Mouse (Mus musculus): ENCODE results near the gene Spata3. TPM values are rescaled to one million over a fixed set of nuclear protein-coding genes. Genes with fewer than 3 reads are reported as not detected.
A peak's percentile ranks its signal among the peaks of the same experiment; 100 is the strongest.
"Not testable (repeated sequence)": the region's sequence is repeated elsewhere in the genome, so short reads cannot be mapped to it uniquely, and the experiment has no call there.

The Spata3 gene
- polyA plus RNA-seq (2015; fragmentation: Nextera tagmentation; extraction: Ambion mirVana): 0.23 and 0.35 TPM in 2 replicates

DNA sequence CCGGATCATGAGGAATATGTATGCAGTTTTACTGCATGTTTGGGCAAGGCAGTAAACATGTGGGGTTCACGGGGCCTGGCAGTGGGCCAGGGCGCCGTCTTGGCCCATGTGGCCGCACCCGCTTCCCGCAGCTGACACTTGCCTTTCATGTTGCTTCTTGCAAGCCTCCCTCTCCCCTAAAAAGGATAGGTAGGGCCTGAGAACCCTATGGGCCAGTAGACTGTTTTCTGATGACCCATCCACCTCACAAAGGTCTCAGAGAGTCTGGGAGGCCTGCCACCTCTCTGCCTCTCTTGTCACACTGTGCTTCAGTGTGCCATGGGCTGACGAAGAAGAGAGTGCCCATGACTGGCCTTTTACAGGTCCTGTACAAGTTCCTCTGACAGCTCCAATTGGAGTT lies at the start of gene Spata3:
Spata3 (plus strand) TSS at position 301 of the 400 bp plus-strand sequence.
- WGBS: 95% methylated on average over 8 of the region's 8 CpGs
- ATAC-seq (ENCODE audit: low FRiP score): no peak
- H3K4me1 ChIP-seq (replicated peaks): peaks cover 4% of the 10 kb centered on the region

GRCm38 (mm10) chr1:85969081-85969480 lies 47.5 kb upstream of the Spata3 start:
- H3K36me3 ChIP-seq: no peaks in the 10 kb centered on the region
- no peak overlapping the region for H3K4me3 ChIP-seq
- ATAC-seq (ENCODE audit: low FRiP score): peak; percentile 76
- H3K4me1 ChIP-seq (replicated peaks): no peaks in the 10 kb centered on the region
- H3K9ac ChIP-seq: no peak overlapping the region
- no peaks in the 10 kb centered on the region for H3K9me3 ChIP-seq
- H3K27ac ChIP-seq: peak overlapping the region; percentile 67
- no peaks in the 10 kb centered on the region for H3K27me3 ChIP-seq
- H3K4me2 ChIP-seq: no peak overlapping the region
- 71% methylated on average over 1 of the region's 1 CpGs for WGBS

More for the DNA sequence above, at the start of gene Spata3:
- Histone ChIP-seq H3K9me3 (no peaks in the 10 kb centered on the region), H3K4me2 (no peak within 1 kb of the TSS), H3K9ac (no peak within 1 kb of the TSS), H3K4me3 (no peak within 1 kb of the TSS), H3K27ac (no peak within 1 kb of the TSS), H3K27me3 (peaks cover 44% of the 10 kb centered on the region), H3K36me3 (no peaks in the 10 kb centered on the region)

- Histone ChIP-seq H3K4me1 (replicated peaks) (no peaks in the 10 kb centered on the region), H3K4me3 (no peak overlapping the region), H3K4me2 (no peak overlapping the region), H3K9ac (no peak overlapping the region), H3K36me3 (no peaks in the 10 kb centered on the region), H3K27ac (peak overlapping the region; percentile 67), H3K9me3 (no peaks in the 10 kb centered on the region), H3K27me3 (no peaks in the 10 kb centered on the region)
- 71% methylated on average over 1 of the region's 1 CpGs for WGBS
- ATAC-seq (ENCODE audit: low FRiP score): peak; percentile 81
Measured at GRCm38 (mm10) chr1:85969519-85969918, 47.1 kb upstream of the Spata3 start.

DNA sequence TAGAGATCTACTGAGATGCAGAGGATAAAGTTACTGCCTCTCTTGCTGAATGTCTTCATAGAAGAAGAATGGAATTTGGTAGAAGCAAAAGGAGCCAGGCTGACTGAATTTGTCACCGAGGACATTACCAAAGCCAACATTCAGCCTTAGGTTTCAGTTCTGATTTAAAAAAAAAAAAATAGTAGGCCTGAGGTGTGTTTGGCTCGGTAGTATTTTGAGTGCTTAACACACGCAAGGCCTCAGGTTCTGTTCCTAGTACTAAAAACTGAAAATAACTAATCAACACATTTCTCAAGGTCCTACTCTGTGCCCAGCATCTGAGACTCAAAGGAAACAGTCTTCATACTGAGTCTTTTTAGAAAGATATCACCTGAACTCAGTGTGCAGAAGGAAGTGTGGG lies 45.5 kb upstream of the Spata3 start:
- H3K4me2 ChIP-seq: no peak overlapping the region
- H3K9ac ChIP-seq: no peak overlapping the region
- H3K27me3 ChIP-seq: no peaks in the 10 kb centered on the region
- H3K27ac ChIP-seq: no peak overlapping the region
- 92% methylated on average over 3 of the region's 3 CpGs for WGBS
- ATAC-seq (ENCODE audit: low FRiP score): no peak
- no peaks in the 10 kb centered on the region for H3K36me3 ChIP-seq
- no peak overlapping the region for H3K4me3 ChIP-seq
- H3K9me3 ChIP-seq: no peaks in the 10 kb centered on the region
- no peaks in the 10 kb centered on the region for H3K4me1 ChIP-seq (replicated peaks)

DNA sequence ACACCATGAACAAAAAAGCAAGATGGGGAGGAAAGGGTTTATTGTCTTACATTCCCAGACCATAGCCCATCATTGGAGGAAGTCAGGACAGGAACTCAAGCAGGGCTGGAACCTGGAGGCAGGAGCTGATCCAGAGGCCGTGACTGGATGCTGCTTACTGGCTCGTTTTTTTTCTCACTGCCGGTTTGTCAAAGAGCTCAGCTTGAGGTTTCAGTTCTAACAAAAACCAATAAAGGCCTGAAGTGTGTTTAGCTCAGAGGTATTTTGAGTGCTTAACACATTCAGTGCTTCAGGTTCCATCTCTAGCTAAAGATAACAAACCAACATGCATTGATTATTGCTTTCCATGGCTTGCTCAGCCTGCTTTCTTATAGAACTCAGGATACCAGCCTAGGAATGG lies 44.3 kb upstream of the Spata3 start:
- Histone ChIP-seq H3K27ac (no peak overlapping the region), H3K27me3 (no peaks in the 10 kb centered on the region), H3K9ac (no peak overlapping the region), H3K36me3 (no peaks in the 10 kb centered on the region), H3K4me1 (replicated peaks) (no peaks in the 10 kb centered on the region), H3K4me3 (no peak overlapping the region), H3K4me2 (no peak overlapping the region), H3K9me3 (no peaks in the 10 kb centered on the region)
- 68% methylated on average over 3 of the region's 3 CpGs for WGBS
- ATAC-seq (ENCODE audit: low FRiP score): no peak

DNA sequence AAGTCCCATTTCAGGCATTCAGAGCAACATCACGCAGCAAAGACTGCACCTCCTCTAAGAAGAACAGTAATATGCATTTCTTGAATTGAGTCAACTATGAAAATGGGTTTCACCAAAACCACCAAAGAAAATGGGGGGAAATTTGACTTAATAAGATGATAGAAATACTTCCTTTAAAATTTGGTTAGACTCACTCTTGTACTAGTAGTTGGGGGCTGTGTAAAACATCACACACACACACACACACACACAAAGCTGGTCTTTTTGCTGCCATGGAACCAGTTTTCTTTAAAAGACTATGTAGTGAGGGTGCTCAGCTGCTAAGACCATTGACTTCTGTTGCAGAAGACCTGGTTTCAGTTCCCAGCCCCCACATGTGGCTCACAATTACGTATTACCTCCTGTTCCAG lies 43.1 kb upstream of the Spata3 start:
- H3K4me1 ChIP-seq (replicated peaks): peaks cover 2% of the 10 kb centered on the region; the same call in 1 of the 2 replicates
- H3K9me3 ChIP-seq: no peaks in the 10 kb centered on the region
- H3K27me3 ChIP-seq: no peaks in the 10 kb centered on the region
- H3K36me3 ChIP-seq: no peaks in the 10 kb centered on the region
- no peak overlapping the region for H3K4me2 ChIP-seq
- H3K9ac ChIP-seq: no peak overlapping the region
- no peak overlapping the region for H3K27ac ChIP-seq
- H3K4me3 ChIP-seq: no peak overlapping the region
- no peak for ATAC-seq (ENCODE audit: low FRiP score)
- 91% methylated on average over 2 of the region's 2 CpGs for WGBS

DNA sequence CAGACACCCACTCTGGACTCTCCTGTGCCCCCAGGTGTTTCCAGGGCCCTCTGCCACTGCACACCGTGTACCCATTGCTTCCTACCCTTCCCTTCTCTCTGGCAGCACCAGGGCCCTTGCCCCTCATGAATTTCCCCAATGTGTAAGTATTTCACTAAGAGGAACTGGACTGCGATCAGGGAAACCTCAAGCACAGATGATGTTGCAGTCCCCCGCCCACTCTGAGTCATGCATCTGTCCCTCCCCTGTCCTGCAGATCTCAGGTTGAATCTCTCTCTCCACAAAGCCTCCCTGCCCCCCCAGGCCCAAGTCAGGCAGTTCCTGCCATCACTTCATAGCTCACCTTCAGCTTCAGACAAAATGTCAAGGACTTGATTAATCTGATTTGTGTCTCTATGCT lies 38.9 kb upstream of the Spata3 start:
- ATAC-seq (ENCODE audit: low FRiP score): no peak
- Histone ChIP-seq H3K4me3 (no peak overlapping the region), H3K27ac (no peak overlapping the region), H3K9me3 (no peaks in the 10 kb centered on the region), H3K9ac (no peak overlapping the region), H3K36me3 (no peaks in the 10 kb centered on the region), H3K4me1 (replicated peaks) (peaks cover 2% of the 10 kb centered on the region; the same call in 1 of the 2 replicates), H3K27me3 (no peaks in the 10 kb centered on the region), H3K4me2 (no peak overlapping the region)
- whole genome bisulfite sequencing: 85% methylated on average over 3 of the region's 3 CpGs

DNA sequence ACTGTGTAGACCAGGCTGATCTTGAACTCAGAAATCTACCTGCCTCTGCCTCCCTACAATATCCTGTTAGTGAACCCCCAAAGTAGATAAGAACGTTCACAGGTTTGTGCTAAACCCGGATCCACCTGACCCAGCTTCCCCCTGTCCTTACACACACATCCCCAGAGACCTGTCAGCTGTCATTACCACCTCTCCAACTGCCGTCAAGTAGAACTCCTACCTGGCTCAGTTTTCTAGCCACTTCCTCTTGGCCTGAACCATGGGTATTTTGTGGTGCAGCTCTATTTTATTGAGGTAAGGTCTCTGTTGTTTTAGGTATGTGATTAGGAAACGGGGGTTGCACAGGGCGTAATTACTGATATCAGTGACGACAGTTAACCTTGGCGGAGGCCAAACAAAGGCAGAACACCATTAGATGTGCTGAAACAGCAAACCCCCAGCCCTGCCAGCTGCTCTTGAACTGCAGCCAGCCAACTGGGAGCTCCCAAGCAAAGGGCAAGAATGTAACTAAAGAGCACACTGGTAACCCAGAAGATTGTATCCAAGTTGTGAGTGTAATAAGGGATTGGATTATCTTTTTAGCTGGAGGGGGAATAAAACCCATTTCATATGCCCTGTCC lies 34.8 kb upstream of the Spata3 start:
- H3K4me2 ChIP-seq: no peak overlapping the region
- no peak overlapping the region for H3K4me3 ChIP-seq
- H3K36me3 ChIP-seq: no peaks in the 10 kb centered on the region
- no peak overlapping the region for H3K27ac ChIP-seq
- H3K9me3 ChIP-seq: no peaks in the 10 kb centered on the region
- ATAC-seq (ENCODE audit: low FRiP score): no peak
- WGBS: 72% methylated on average over 7 of the region's 7 CpGs
- peaks cover 2% of the 10 kb centered on the region; the same call in 1 of the 2 replicates for H3K4me1 ChIP-seq (replicated peaks)
- H3K27me3 ChIP-seq: no peaks in the 10 kb centered on the region
- no peak overlapping the region for H3K9ac ChIP-seq

DNA sequence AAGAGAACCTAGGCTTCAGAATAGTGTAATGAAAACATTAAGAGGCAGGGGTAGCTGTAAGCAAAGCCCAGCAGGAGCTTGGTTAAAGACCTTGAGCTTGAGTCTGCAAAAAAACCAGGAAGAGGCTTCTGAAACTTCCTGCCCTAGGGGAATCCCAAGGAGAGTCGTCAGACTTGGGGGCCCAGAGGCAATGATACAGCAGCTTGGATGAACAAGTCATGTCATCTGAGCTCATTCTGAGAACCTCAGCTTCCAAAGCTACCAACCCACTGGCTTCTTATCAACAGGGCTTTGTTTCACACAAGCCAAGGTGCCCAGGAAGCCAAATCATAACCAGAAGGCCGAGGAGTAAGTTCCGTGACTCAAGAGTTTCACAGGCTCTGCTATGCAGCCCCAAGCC lies 30.8 kb upstream of the Spata3 start:
- WGBS: 85% methylated on average over 3 of the region's 3 CpGs

GRCm38 (mm10) chr1:85988351-85988750 lies 28.3 kb upstream of the Spata3 start:
- Histone ChIP-seq H3K4me2 (no peak overlapping the region), H3K27ac (no peak overlapping the region), H3K9ac (no peak overlapping the region), H3K27me3 (no peaks in the 10 kb centered on the region), H3K4me1 (replicated peaks) (no peaks in the 10 kb centered on the region), H3K4me3 (no peak overlapping the region), H3K9me3 (no peaks in the 10 kb centered on the region), H3K36me3 (no peaks in the 10 kb centered on the region)
- ATAC-seq (ENCODE audit: low FRiP score): no peak
- WGBS: 78% methylated on average over 4 of the region's 4 CpGs

More for the DNA sequence above, 30.8 kb upstream of the Spata3 start:
- H3K36me3 ChIP-seq: no peaks in the 10 kb centered on the region
- H3K4me1 ChIP-seq (replicated peaks): no peaks in the 10 kb centered on the region; the same call in 1 of the 2 replicates
- no peaks in the 10 kb centered on the region for H3K9me3 ChIP-seq
- no peak overlapping the region for H3K4me2 ChIP-seq
- no peak for ATAC-seq (ENCODE audit: low FRiP score)
- H3K27me3 ChIP-seq: no peaks in the 10 kb centered on the region
- no peak overlapping the region for H3K27ac ChIP-seq
- no peak overlapping the region for H3K9ac ChIP-seq
- H3K4me3 ChIP-seq: no peak overlapping the region

GRCm38 (mm10) chr1:85988882-85989281 lies 27.7 kb upstream of the Spata3 start:
- H3K4me2 ChIP-seq; H3K27ac ChIP-seq; H3K9me3 ChIP-seq; H3K36me3 ChIP-seq; ATAC-seq (ENCODE audit: low FRiP score); H3K27me3 ChIP-seq; H3K4me3 ChIP-seq; H3K9ac ChIP-seq; H3K4me1 ChIP-seq (replicated peaks): not testable (repeated sequence)
- 86% methylated on average over 4 of the region's 4 CpGs for WGBS

DNA sequence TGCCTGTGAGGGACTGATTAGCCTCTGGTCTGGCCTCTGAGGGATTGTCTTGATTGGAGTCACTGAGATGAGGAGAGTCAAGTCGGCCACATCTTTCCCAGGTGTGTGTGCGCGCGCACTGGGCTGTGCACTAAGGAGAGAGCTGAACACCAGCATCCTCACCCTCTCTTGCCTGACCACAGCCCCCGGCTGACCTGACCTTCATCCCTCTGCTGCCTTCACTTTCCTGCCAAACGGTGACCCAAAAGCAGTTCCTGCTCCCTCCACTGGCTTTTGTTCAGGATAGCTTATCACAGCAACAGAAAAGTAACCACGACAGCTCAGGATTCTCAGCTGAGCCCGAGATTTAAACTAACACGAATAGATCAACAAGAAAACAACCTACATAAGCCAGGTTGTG lies 24.4 kb upstream of the Spata3 start:
- 85% methylated on average over 9 of the region's 9 CpGs for WGBS
- Histone ChIP-seq H3K9ac (no peak overlapping the region), H3K27me3 (no peaks in the 10 kb centered on the region), H3K4me2 (no peak overlapping the region), H3K4me3 (no peak overlapping the region), H3K27ac (no peak overlapping the region), H3K9me3 (0 out of 2 replicates have a peak, but pooled peaks cover 3% of the 10 kb centered on the region), H3K4me1 (replicated peaks) (no peaks in the 10 kb centered on the region), H3K36me3 (no peaks in the 10 kb centered on the region)
- no peak for ATAC-seq (ENCODE audit: low FRiP score)

GRCm38 (mm10) chr1:85993541-85993940 lies 23.1 kb upstream of the Spata3 start:
- no peak overlapping the region for H3K4me3 ChIP-seq
- WGBS: 71% methylated on average over 3 of the region's 4 CpGs
- no peaks in the 10 kb centered on the region for H3K27me3 ChIP-seq
- no peak overlapping the region for H3K27ac ChIP-seq
- H3K36me3 ChIP-seq: no peaks in the 10 kb centered on the region
- no peak overlapping the region for H3K9ac ChIP-seq
- no peaks in the 10 kb centered on the region for H3K4me1 ChIP-seq (replicated peaks)
- 0 out of 2 replicates have a peak, but pooled peaks cover 3% of the 10 kb centered on the region for H3K9me3 ChIP-seq
- no peak for ATAC-seq (ENCODE audit: low FRiP score)
- no peak overlapping the region for H3K4me2 ChIP-seq

Data from hindbrain, embryonic 13.5 days (tissue).